Mouse (Mus musculus) E14TG2a.4 (cell line): Measurements from ENCODE around the gene Rap1gap2.

Experiments used
- CTCF ChIP-seq: conservative IDR thresholded peaks from 2 replicates; pipeline ENCODE4 v1.5.1; 2014; ENCODE audit warnings: low read length
- NANOG ChIP-seq: IDR thresholded peaks from 2 replicates; pipeline ENCODE4 v1.6.1; 2014; ENCODE audit warnings: borderline replicate concordance, low read length, mixed read lengths

DNA sequence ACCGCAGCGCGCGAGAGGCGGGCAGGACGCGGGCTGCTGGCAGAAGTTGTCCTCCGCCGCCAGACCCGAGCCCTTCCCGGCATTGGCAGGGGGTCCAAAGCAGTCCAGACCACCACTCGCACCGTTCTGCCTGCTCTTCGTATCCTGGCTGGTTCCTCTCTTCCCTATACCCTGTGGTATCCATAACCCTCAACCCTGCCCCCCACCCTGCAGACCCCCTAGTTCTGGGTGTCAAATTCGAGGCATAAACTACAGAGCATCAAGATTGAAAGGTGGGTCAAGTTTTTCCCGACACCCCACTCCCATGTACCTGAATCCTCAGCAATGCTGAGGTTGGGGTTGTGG is 9.2 kb upstream of the Rap1gap2 start:
- TF ChIP-seq CTCF, result no peak
- no peak for TF ChIP-seq NANOG
